Mouse (Mus musculus) stomach, postnatal 0 days (tissue): Measurements from ENCODE around the gene 1500009C09Rik.

ENCODE experiments used
- CTCF ChIP-seq: IDR thresholded peaks from 2 replicates; pipeline ENCODE4 v1.5.1; 2016; ENCODE audit warnings: antibody characterized with exemption, low read depth, mild to moderate bottlenecking, moderate library complexity
- EP300 ChIP-seq: optimal IDR thresholded peaks from 2 replicates; pipeline ENCODE3; 2016; ENCODE audit warnings: antibody characterized with exemption

- TF ChIP-seq CTCF (no peak), EP300 (no peak)
These were observed 38.1 kb downstream of the 1500009C09Rik start for GRCm38 (mm10) chr15:82290252-82290651.
